Mouse (Mus musculus) CH12.LX (cell line): Measurements from ENCODE around the gene Olfr1325.

Experiments used
- CHD1 ChIP-seq: IDR thresholded peaks from 2 replicates; pipeline ENCODE4 v1.6.1; 2012; ENCODE audit warnings: low read depth, low read length, improper control_type of control experiment, inconsistent platforms
- CTCF ChIP-seq, 2 experiments: IDR thresholded peaks in 1 of 2; conservative IDR thresholded peaks in 1 of 2; 2 replicates each; pipeline ENCODE4 v1.5.1; 2011 to 2012; ENCODE audit warnings: low read depth in 2 of 2, low read length in 2 of 2, improper control_type of control experiment in 1 of 2, inconsistent platforms in 1 of 2, mild to moderate bottlenecking in 1 of 2, moderate library complexity in 1 of 2
- POLR2A ChIP-seq: IDR thresholded peaks from 2 replicates; pipeline ENCODE4 v1.6.1; 2011; ENCODE audit warnings: low read depth, mild to moderate bottlenecking, improper control_type of control experiment, low read length
- POLR2AphosphoS2 ChIP-seq: IDR thresholded peaks from 2 replicates; pipeline ENCODE4 v1.6.1; 2011; ENCODE audit warnings: low read depth, low read length, improper control_type of control experiment

GRCm38 (mm10) chrX:74592379-74592778 lies at the start of gene Olfr1325:
- TF ChIP-seq CTCF (conservative IDR thresholded peaks at IDR 0.05 in 1 of 2, IDR thresholded peaks at IDR 0.05 in 1 of 2; ENCODE audit: low read depth in 2 of 2, low read length in 2 of 2) (no peak), POLR2A (no peak), POLR2AphosphoS2 (no peak), CHD1 (no peak)
